Mouse (Mus musculus): ENCODE data around the gene Mbd5.

Gene Mbd5

DNA sequence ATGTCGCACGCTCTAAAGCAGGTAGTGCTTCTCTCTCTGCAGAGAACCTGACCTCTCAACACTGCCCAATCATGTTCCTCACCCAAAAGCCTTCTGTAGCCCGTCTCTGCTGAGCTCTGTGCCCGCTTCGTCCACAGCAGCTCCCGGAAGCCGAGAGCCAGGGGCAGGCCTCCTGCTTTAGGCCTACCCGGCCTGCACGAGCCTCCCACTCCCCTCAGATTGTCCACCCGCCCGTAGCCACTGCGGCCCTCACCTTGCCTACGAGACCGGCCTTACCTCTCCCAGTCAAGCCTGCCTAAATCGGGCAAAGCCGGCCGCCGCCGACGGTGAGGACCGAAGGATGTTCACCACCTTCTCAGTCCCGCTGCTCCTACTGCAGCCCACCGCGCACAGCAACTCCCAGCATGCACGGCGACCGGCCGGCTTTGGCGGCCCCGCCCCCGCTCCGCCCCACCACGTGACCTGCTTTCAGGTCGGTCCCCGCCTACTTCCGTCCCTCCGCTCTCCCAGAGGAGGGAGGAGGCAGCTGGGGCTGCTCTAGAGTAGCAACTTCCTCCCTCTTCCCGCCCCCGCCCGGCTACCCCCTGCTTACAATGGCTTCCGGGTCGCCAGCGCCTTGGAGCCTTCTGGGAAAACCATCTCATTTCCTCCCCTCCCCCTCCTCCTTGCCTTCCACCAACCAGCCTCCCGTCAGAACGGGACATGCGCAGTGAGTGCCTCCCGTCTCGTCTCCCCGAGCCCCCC, at the start of gene Mbd5:
Gene Mbd5, plus strand, starts transcription at position 668 of the 744 bp plus-strand sequence.
- peak; percentile 96 to 99 for DNase-seq (ENCODE audit: low spot score in 2 of 2)

DNA sequence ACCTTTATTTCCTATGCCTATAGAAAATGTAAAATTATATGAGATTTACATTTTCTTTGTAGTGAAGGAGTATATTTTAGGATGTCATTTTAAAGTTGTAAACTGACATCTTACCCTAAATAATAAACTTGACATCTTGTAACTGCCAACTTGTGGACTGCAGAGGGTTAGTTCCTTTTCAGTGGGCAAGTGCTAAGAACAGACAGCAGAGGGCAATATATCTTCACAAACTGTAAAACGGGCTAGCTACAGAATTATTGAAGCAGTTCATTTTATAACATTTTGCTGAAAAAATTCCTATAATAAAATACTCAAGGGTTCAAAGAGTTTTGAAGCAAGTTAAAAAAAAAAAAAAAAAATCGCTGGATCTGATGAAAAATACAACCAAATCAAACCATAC, 40.4 kb upstream of the Mbd5 start:
- DNase-seq (ENCODE audit: low spot score in 2 of 2) = no peak

DNA sequence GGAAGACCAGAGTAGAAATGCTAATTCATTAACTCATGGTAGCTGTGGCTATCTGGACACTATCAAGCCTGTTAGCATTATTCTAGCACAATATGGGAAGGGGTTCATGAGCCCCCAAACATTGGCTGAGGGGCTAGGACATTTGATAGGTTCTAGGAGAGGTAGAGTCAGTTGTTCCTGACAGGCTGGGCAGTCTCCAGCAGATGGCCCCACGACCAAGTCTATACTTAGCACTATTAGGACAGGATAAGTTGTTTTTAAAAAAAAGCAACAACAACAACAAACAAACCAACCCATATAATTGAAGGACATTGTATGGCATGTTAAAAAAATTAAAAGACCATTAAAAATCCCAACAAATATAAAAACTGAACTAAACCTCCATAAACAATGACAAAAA, 35.1 kb upstream of the Mbd5 start:
- DNase-seq (ENCODE audit: low spot score in 2 of 2) = no peak

DNA sequence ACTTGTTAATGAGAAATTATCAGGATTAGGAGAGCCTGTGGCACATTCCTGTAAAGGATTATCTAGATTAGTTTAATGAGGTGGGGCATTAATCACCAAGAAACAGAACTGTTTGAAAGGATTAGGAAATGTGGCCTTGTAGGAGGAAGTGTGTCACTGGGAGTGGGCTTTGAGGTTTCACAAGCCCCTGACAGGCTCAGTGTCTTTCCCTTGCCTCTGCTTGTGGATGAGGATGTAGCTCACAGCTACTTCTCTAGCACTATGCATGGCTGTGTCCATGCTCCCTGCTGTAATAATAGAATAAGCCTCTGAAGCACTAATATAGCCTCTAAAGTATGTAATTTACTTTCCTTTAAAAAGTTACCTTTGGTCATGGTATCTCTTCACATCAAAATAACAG, 33.5 kb upstream of the Mbd5 start:
- no peak for DNase-seq (ENCODE audit: low spot score in 2 of 2)

DNA sequence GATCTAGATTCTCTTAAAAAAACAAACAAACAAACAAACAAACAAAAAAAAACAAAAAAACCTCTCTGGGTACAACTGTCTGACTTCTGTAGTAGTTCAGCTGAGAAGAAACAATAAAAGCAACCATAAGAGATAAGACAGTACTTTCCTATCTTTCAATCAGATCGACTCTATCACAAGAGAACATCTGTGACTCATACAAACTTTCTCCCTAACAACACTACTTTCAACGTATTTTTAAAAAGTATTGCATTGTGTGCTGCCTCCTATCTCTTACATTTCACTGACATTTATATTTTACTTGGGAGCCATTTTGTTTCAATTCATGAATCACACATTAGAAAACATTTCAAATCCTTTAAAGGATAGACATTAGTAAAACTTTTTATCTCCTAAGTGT, 14.2 kb upstream of the Mbd5 start:
- no peak for DNase-seq (ENCODE audit: low spot score in 2 of 2)

DNA sequence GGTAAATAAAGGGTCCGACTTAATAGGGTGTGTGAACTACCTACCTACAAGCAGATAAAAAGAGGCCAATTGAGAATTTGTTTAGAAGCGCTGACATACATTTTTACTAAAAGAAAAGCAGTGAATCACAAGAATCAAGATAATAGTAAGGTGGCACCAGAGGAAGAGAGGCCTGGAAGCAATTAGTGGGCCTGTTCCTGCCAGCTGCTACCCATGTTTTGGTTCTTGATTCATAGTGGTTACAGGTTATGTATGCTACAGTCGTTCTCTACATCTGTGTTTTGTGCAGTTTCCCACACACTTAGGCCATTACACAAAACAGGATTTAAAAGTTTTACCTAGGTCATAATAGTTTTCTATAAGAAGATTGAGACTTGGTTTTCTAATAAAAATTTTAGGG, 1.5 kb upstream of the Mbd5 start:
- no peak for DNase-seq (ENCODE audit: low spot score in 2 of 2)

DNA sequence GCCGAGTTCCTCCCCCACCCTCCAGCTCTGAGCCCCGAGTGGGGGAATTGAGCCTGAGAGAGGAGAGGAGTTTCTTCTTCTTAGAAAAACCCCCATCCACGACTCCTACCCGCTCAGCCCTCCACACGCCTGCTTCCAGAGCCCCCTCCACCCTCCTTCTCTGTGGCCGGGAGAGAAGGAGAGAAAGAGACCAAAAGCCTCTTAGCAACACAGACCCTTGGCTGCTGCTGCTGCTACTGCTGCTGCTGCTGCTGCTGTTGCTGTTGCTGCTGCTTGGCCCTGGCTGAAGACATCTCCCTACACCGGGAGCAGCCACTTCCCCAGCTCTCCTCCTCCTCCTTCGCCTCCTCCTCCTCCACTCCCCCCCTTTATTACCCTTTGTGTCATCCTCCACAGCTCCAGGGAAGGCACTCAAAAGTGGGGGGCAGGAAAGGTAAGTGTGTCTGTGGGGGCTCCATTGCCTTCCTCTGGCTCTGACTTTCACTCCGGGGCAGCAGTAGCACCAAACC, 489 bp downstream of the Mbd5 start:
- peak; percentile 19 to 32 for DNase-seq (ENCODE audit: low spot score in 2 of 2)

DNA sequence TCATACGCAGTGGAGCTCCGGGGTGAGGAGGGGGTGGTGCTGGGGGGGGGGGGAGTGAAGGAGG, 776 bp downstream of the Mbd5 start, which contains the start of gene Orc4:
Gene Orc4, minus strand, starts transcription at position 26 of the 64 bp plus-strand sequence.
- no peak for DNase-seq (ENCODE audit: low spot score in 2 of 2)

DNA sequence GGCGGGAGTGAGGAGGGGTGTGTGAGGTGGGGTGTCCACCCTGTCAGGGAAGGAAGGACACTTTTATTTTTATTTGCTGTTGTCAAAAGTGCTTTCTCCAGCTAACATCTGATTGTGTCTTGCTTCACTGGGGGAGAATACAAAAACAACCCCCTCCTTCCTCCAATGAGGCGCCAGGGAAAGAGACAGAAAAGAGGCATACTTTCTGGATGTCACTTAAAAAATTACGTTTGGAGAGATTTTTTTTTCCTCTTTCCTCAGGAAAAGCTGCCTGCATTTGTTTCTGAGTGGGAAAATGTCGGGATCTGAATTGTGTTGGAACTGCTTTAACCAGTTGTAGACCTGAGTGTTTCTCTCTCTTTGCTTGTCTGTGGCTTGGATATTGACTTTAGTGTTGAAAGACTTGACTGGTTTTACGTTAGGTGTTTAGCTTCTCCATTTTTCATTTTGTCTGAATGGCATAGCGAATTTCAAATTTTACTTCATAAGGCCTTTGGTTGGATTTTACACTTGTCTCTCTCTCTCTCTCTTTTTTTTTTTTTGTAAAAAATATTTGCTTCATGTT, 1.1 kb downstream of the Mbd5 start:
- DNase-seq (ENCODE audit: low spot score in 2 of 2) = no peak

DNA sequence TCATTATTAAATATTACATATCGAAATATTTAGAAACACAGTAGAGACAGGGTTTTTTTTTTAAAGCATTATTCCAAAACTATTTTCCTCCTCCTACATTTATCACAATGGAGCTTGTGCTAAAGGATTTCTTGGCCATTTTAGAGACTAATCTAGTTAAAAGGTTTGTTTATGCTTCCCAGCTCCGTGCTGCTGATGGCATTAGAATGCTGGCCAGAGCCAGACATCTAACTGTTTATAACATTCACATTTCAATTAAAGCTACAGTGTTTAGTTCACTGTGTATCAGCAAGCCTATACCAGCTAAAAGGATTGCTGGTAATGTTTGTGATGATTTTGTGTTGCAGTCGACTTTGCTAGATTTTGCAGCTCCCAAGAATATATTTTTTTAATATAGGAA, 7.3 kb downstream of the Mbd5 start:
- DNase-seq (ENCODE audit: low spot score in 2 of 2) = no peak

DNA sequence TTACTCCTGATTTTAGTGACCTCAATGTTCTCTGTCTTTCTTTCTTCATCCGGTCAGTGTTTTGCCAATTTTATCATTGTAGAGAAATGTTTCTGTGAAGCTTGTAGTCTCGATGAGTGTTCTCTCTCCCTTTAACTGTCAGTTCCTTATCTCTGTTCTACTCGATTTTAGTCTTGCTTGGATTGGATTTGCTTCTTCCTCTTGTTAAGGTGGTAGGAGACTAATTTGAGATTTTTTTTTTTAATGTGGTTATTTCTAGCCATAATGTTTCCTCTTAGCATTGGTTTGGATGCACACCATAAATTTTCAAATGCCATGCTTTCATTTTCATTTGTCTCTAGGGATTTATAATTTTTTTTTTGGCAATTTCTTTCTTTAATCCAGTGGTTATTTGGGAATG, 29.6 kb downstream of the Mbd5 start:
- DNase-seq (ENCODE audit: low spot score in 2 of 2) = no peak

DNA sequence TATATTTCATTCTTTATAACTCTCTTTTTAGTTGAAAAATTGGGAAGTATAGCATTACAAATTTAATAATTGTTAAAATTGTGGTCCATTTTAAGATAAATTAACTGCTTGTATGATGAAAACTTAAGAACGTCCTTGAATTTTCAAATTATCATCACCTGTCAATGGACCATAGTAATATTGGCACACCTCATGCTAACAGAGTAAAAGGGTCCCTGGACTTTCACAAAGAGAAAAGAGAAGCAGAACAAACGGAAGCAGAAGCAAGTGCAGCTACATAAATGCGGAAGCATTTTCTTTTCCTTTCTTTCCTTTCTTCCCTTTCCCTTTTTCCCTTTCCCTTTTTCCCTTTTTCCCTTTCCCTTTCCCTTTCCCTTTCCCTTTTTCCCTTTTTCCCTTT, 41.0 kb downstream of the Mbd5 start:
- no peak for DNase-seq (ENCODE audit: low spot score in 2 of 2)

DNA sequence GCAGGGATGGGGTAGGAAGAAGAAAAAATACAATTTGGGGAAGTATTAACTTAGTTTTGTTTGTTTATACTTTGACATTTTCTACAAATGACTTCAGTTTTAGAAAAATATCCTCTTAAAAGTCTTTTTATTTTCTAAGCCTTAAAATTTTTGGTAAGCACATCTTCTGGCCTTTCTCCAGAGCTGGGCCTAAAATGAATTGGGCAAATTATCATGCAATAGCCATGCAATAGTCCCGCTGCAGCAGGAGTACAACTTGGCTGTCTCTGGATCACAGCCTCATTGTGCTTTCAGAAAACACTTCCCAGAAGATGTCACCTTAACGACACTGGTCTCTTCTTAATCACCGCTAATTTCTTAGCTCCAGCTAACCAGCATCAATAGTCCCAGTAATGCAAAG, 91.2 kb downstream of the Mbd5 start:
- no peak for DNase-seq (ENCODE audit: low spot score in 2 of 2)

DNA sequence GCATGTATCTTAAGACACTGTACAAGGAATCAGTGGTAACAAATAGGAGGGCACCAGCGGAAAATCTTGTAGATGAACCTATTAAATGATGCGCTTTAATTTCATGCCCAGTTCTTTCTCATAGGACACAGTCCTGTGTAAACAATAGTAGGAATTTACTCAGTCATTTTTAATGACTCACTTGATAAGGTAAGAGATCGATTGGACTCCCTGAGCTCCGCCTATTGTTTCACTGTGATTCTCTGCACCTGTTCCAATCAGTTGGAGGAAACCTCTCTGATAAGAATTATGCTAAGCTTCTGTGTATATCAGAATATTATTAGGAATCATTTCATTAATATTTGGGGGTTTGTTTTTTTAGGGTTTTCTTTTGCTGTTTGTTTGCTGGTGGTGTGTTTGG, 100.7 kb downstream of the Mbd5 start:
- no peak for DNase-seq (ENCODE audit: low spot score in 2 of 2)

DNA sequence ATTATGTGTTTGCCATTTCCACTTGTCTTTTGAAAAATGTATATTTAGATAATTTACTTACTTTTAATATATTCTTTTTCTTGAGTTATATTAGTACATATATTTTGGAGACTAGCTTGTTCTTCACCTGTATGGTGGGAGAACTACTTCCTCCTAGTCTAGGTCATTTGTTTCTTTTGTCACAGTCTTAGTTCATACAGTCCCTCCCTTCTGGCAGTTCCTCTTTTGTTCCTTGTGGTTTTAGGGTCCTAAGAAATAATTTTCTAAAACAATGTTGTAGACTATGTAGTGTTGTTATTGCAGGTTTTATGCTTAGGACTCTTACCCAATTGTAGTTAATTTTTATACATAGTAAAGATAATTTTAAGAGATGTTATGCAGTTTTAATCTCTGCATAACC, 118.6 kb downstream of the Mbd5 start:
- no peak for DNase-seq (ENCODE audit: low spot score in 2 of 2)

DNA sequence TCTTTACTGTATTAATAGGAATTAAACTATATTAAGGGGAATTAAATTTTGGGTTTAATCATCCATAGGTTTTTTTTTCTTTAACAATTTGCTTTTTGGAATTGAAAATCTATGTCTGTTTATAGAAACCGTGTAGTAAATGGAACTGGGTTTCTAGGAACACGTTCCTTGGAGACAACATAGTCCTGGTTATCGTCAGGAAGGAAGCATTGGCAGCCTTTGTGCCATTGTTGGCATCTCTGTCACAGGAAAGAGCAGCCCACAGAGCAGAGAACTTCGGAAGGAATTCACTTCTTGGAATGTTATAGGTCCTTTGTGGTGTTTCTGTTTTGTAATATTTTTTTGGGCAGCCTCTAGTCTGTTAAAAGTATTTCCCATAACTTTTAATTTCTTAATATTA, 135.7 kb downstream of the Mbd5 start:
- DNase-seq (ENCODE audit: low spot score in 2 of 2) = no peak

DNA sequence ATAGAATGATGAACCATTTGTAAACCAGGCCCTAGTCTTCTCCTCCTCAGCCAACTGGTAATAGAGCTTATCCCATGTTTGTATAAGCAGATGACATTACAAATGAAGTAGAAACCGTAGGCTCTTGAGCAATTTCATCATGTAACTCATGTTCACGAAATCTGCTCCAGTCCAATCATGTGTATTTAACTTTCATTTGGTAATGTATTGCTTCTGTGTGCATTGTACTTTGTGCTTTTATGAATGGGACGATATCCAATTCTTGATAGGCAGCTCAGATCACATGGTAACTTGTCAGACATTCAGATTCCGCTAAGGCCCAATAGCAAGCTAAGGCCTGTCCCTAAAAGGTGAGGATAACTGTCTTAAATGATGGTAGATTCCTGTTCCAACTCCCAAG, 141.5 kb downstream of the Mbd5 start:
- DNase-seq (ENCODE audit: low spot score in 2 of 2) = no peak

DNA sequence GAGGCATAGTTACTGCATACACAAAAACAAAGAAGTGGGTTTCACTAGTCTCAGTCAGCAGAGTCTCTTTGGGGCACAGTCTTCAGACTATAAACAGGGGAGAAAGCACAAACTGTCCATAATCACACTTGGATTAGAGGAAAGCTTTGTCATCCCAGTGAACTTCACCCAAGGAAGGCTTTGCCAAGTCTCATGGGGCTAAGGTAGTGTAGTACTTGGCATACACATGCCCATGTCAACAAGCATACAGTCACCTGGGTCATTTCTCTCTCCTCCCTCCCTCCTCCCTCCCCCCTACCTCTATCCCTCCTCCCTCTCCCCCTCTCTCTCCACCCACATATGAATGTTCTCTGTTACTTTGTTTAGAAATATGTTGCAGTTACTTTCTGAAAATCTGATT, 147.5 kb downstream of the Mbd5 start:
- DNase-seq (ENCODE audit: low spot score in 2 of 2) = no peak

DNA sequence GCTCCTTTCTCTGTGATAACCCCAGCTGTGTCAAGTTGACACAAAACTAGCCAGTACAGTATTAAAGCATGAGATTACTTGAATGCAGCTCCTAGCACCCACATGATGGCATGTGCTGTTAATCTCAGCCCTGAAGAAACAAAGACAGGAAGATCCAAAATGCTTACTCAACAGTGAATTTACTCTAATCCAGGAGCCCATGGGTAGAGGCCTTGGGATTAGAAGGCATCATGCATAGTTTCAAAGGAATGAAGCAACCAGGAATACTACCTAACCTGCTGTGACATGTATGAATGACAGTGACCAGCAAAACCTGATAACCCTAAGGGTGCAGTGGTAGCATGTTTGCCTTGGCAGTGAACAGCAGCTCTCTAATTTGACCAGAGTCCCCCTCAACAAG, 159.6 kb downstream of the Mbd5 start:
- DNase-seq (ENCODE audit: low spot score in 2 of 2) = no peak

DNA sequence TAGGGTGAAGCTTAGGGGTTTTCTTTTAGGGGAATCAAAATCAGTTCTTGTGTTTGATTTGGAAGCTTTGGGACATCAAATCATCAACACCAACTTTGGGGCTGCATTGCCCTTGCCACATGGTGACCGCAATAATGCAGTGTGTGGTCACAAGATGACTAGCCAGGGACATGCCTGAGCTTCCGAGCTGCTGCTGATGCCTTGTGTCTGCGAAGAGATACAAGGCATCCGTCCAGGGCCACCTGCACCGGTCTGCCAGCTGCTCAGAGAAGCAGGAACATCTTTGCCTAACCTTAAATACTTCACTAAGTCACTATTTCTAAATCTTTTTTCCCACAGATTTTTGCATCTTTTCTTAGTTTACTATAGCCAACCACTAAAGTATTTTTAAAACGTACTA, 170.6 kb downstream of the Mbd5 start:
- no peak for DNase-seq (ENCODE audit: low spot score in 2 of 2)

DNA sequence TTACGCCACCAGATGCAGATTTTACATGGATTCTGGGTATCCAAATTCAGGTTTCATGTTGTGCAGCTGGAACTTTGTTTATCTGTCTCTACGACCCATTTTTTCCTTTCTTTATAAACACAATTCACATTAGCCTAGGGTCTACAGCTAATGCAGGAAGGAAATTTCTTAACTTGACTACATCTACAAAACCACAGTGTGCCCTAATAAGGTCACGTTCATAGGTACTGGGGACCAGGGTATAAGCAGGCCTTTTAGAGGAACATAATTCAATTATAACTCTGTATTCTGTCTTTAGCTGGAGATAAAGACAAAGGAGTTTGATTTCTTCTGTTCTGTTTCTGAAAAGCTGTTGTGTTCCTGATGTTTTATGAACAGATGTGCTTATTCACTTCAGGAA, 172.3 kb downstream of the Mbd5 start:
- no peak for DNase-seq (ENCODE audit: low spot score in 2 of 2)

DNA sequence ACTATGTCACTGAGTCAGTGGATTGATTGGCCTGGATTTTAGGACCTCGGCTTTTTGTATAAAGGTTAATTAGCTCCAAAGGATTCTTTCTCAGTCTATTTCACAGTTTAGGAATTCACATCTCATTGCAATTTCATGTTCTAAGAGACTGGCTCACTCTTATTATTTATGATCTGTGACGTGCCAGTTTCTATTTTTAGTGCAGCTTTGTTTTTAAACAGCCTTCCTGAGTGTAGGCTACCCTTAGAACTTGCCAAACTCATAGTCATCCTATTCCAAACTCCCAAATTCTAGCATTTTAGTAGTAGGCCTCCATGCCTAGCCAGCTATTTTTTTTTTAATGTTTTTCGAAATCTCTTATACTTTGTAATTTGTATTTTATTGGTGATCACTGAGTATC, 192.9 kb downstream of the Mbd5 start:
- no peak for DNase-seq (ENCODE audit: low spot score in 2 of 2)

DNA sequence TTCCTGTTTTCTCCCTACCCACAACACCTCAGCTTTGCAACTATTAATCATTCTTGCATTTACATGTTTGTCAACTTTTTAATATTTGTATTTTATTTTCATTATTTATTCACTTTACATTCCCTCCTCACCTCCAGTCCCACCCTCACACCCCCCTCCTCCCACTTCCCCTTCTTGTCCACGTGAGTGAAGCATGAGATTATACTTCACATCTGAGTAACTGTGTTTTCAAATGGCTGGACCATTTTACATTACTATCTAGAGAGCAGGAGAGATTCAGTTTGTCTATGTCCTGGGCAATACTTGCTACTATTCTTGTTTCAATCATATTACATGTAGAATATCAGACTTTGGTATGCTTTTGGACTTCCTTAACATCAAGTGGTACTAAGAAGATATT, 204.3 kb downstream of the Mbd5 start:
- no peak for DNase-seq (ENCODE audit: low spot score in 2 of 2)

DNA sequence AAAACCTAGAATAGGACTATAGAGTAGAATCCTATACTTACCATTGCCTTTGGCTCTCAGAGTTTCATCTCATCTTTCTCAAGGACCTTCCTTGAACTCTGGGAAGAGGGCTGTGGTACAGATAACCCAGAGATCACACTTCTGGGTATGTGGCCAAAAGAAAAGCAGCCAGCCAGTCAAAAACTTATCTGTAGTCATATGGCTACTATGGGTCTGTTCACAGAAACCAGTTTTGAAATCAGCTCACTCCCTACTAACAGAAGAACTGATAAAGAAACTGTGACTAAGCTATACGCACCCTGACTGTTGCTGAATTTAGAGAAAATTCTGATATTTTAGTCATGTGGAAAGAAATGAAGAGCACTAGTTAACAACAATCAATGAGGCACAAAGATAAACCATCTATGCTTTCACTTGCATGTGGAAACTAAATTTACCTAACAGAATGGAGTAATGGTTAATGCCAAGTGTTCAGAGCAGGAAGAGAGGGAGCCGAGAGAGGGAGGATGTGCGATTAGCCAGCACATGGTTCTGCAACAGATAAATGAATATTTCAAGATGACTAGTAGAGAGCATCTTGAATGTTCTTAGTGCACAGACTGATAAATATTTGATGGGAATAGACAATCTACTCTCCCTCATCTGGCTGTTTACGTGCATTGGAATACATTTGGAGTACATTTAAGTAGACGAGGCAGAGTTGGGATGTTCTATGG, 211.1 kb downstream of the Mbd5 start:
- no peak for DNase-seq (ENCODE audit: low spot score in 2 of 2)
